In the genomic region with DNA sequence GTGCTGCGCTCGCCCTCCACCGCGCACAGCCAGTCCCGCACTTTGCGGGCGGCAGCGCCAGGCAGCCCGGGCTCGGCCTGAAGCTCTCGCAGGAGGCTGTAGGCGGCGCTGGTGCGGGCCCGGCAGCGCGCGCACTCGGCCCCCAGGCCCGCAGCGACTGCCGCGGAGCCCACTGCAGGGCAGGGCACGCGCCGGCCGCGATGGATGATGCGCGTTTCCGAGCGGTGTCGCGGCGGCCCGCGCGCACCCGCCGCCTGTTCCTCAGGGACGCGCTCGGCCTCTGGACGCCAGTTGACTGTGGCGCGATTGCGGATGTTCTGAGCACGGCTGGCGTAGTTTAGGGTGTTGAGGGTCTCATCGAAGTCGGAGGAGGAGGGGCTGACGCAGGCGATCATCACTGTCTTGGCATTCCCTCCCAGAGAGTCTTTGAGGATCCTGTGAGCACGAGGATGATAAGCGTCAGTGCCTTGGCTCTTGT, we compare ENCODE assay signal across 7 mouse cellular contexts. TPM values are rescaled to one million over a fixed set of nuclear protein-coding genes. Genes with fewer than 3 reads are reported as not detected.
A peak's percentile ranks its signal among the peaks of the same experiment; 100 is the strongest.
DNase-seq lines count a peak whose midpoint lies in the region; ATAC-seq lines count a peak whose summit lies in the region.

No protein-coding gene starts in this region.

- H3K4me3 ChIP-seq in heart, embryonic 16.5 days (ENCODE audit: low read length) = peak overlapping the region; percentile 59
- peak overlapping the region; percentile 40 for H3K4me3 ChIP-seq in neural tube, embryonic 11.5 days (ENCODE audit: low read depth, low read length)

- no peaks in the 10 kb centered on the region for H3K9me3 ChIP-seq in heart, embryonic 16.5 days (replicated peaks; ENCODE audit: control insufficient read depth, low read length)
- no peaks in the 10 kb centered on the region for H3K9me3 ChIP-seq in neural tube, embryonic 11.5 days (ENCODE audit: control insufficient read depth, low read length)

- peaks cover 22% of the 10 kb centered on the region for H3K27me3 ChIP-seq in heart, embryonic 16.5 days (ENCODE audit: control insufficient read depth, insufficient read depth, low read length)
- H3K27me3 ChIP-seq in neural tube, embryonic 11.5 days (ENCODE audit: control insufficient read depth, insufficient read depth, low read length) = no peaks in the 10 kb centered on the region

- peak overlapping the region; percentile 78 for H3K4me2 ChIP-seq in heart, embryonic 16.5 days (ENCODE audit: low read depth, low read length)
- peak overlapping the region; percentile 63 for H3K4me2 ChIP-seq in neural tube, embryonic 11.5 days (ENCODE audit: low read depth)

- peak; percentile 33 for DNase-seq in thymus, postnatal 14 days
- DNase-seq in thymus, postnatal 10 days (ENCODE audit: low spot score in 2 of 2) = no peak
- DNase-seq in embryo, embryonic 10 days (ENCODE audit: low spot score) = peak; percentile 84
- peak; percentile 69 to 78 for DNase-seq in left cerebral cortex, postnatal 14 days (ENCODE audit: low spot score in 2 of 2)
- peak; percentile 91 for DNase-seq in neural tube, embryonic 11.5 days (ENCODE audit: low spot score)
- DNase-seq in ovary, postnatal 36 days (ENCODE audit: low spot score) = no peak

- H3K36me3 ChIP-seq in heart, embryonic 16.5 days (ENCODE audit: control insufficient read depth, insufficient read depth) = no peaks in the 10 kb centered on the region
- H3K36me3 ChIP-seq in neural tube, embryonic 11.5 days (ENCODE audit: control insufficient read depth, insufficient read depth, low read length) = peaks cover 2% of the 10 kb centered on the region; the same call in 1 of the 2 replicates

- 2% methylated on average over 55 of the region's 55 CpGs for WGBS in heart, embryonic 16.5 days
- under 1% methylated on average over 55 of the region's 55 CpGs for WGBS in neural tube, embryonic 11.5 days

- H3K9ac ChIP-seq in heart, embryonic 16.5 days (ENCODE audit: low read length) = peak overlapping the region; percentile 61
- H3K9ac ChIP-seq in neural tube, embryonic 11.5 days (ENCODE audit: low read length) = peak overlapping the region; percentile 48

- ATAC-seq in heart, embryonic 16.5 days (replicated peaks; ENCODE audit: extremely low read depth, insufficient read depth, low FRiP score) = 0 out of 2 replicates have a peak, but pooled peaks have one; percentile 20
- ATAC-seq in neural tube, embryonic 11.5 days (ENCODE audit: insufficient read depth, low FRiP score, low TSS enrichment) = peak; percentile 76

- intact Hi-C loops in left cerebral cortex, postnatal 14 days (cut with DNase I) = no loop called here

- H3K27ac ChIP-seq in heart, embryonic 16.5 days (ENCODE audit: low read length) = no peak overlapping the region
- no peak overlapping the region for H3K27ac ChIP-seq in neural tube, embryonic 11.5 days (ENCODE audit: low read depth, low read length)

- peaks cover 13% of the 10 kb centered on the region for H3K4me1 ChIP-seq in heart, embryonic 16.5 days (ENCODE audit: control insufficient read depth, insufficient read depth, low read length)
- peaks cover 7% of the 10 kb centered on the region; the same call in 1 of the 2 replicates for H3K4me1 ChIP-seq in neural tube, embryonic 11.5 days (ENCODE audit: control insufficient read depth, insufficient read depth, low read length)

RNA-seq across cellular contexts. Expression of gene Kif7, which starts 5.4 kb away (rescaled TPM):
- 1.5 and 1.8 TPM in 2 replicates for polyA plus RNA-seq in heart, embryonic 16.5 days (2015; fragmentation: Nextera tagmentation; extraction: Ambion mirVana)
- total RNA-seq in left cerebral cortex, postnatal 14 days (2021) = 1 to 10 TPM; 1.9 to 2.4 TPM
- 5.0 and 5.2 TPM in 2 replicates for polyA plus RNA-seq in neural tube, embryonic 11.5 days (2014; fragmentation: Nextera tagmentation; extraction: Ambion mirVana)

RNA-seq across cellular contexts. Expression of gene Plin1, which starts 22.5 kb away (rescaled TPM):
- not detected in 2 replicates for polyA plus RNA-seq in heart, embryonic 16.5 days (2015; fragmentation: Nextera tagmentation; extraction: Ambion mirVana)
- not detected for total RNA-seq in left cerebral cortex, postnatal 14 days (2021)
- 0.15 TPM in 1 of 2 replicates, not detected in the other for polyA plus RNA-seq in neural tube, embryonic 11.5 days (2014; fragmentation: Nextera tagmentation; extraction: Ambion mirVana)

RNA-seq across cellular contexts. Expression of gene Pex11a, which starts 32.8 kb away (rescaled TPM):
- 6.9 TPM in 2 replicates for polyA plus RNA-seq in heart, embryonic 16.5 days (2015; fragmentation: Nextera tagmentation; extraction: Ambion mirVana)
- total RNA-seq in left cerebral cortex, postnatal 14 days (2021) = 1 to 10 TPM; 8.2 to 8.7 TPM
- 8.2 and 9.9 TPM in 2 replicates for polyA plus RNA-seq in neural tube, embryonic 11.5 days (2014; fragmentation: Nextera tagmentation; extraction: Ambion mirVana)

RNA-seq across cellular contexts. Expression of gene Wdr93, which starts 32.8 kb away (rescaled TPM):
- polyA plus RNA-seq in heart, embryonic 16.5 days (2015; fragmentation: Nextera tagmentation; extraction: Ambion mirVana) = 0.32 and 0.49 TPM in 2 replicates
- total RNA-seq in left cerebral cortex, postnatal 14 days (2021) = not detected
- polyA plus RNA-seq in neural tube, embryonic 11.5 days (2014; fragmentation: Nextera tagmentation; extraction: Ambion mirVana) = 0.09 and 0.45 TPM in 2 replicates

RNA-seq across cellular contexts. Expression of gene Ticrr, which starts 50.2 kb away (rescaled TPM):
- 4.1 and 4.6 TPM in 2 replicates for polyA plus RNA-seq in heart, embryonic 16.5 days (2015; fragmentation: Nextera tagmentation; extraction: Ambion mirVana)
- under 1 TPM; 0.22 to 0.63 TPM for total RNA-seq in left cerebral cortex, postnatal 14 days (2021)
- 13.2 and 14.0 TPM in 2 replicates for polyA plus RNA-seq in neural tube, embryonic 11.5 days (2014; fragmentation: Nextera tagmentation; extraction: Ambion mirVana)

Comparison
In these comparisons a context has a peak if more than half of its experiments do, and no peak if none do; other contexts are left out.
1. DNase-seq: peak in thymus, postnatal 14 days (single experiment), embryo, embryonic 10 days (single experiment), left cerebral cortex, postnatal 14 days (2 of 2) and neural tube, embryonic 11.5 days (single experiment); none in thymus, postnatal 10 days (0 of 2) and ovary, postnatal 36 days (single experiment).